Mouse (Mus musculus) heart, postnatal 25 days (tissue): ENCODE data around the gene Myof. TPM values are rescaled to one million over a fixed set of nuclear protein-coding genes. Genes with fewer than 3 reads are reported as not detected.

Source experiments
- DNase-seq: peaks from one replicate; pipeline ENCODE4 v3.0.0; 2022; ENCODE audit warnings: low spot score
- intact Hi-C: fragments of 180-260 bp; cut with DNase I; formaldehyde crosslinking; loops from one replicate; pipeline ENCODE4 v1.15.1; 2025
- total RNA-seq, 2 experiments: library from RNA; stranded (reverse); gene quantifications; 2 replicates each; pipeline ENCODE4 v1.2.3; 2021

Gene Myof
- total RNA-seq, 2 experiments from 2014 or later: 9.5 to 10.3 TPM

DNA sequence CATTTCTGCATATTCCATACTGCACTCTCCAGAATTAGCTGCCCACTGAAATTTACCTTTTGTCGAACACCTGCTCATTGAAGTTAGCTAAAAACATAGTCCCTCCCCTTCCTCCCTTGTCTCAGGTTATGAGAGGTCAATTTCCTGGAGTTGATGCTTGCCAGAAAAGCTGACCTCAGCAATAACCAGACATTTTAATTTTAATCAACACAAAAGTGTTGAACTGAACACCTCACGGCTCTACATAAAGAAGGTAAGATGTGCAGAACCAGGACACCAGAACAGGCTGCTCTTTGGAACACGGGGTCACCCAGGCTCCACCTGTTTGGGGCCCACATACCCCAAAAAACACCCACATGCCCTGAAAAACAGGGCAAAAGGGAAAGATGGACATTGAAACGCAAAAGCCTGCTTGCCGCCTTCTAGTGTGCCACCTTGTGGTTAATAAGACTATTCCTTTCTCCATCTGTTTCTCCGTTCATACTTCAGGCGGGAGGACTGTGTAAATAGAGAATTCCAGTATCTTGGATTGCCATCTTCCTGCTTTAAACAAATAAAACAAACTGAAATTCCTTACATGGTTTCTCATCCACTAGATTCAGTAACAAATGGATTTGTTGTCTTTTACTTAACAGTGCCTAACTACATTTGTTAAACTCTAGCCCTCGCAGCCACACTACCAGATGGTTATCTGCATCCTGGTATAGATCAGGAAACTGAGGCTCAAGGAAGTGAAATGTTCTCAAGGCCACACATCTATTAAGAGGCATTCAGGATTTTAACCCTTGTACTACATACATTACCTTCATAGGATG, 10.1 kb upstream of the Myof start:
- no peak for DNase-seq
- intact Hi-C loops: loop anchor here (10.0 kb wide), 1 partner anchor 301 kb away; no protein-coding TSS in a partner anchor

DNA sequence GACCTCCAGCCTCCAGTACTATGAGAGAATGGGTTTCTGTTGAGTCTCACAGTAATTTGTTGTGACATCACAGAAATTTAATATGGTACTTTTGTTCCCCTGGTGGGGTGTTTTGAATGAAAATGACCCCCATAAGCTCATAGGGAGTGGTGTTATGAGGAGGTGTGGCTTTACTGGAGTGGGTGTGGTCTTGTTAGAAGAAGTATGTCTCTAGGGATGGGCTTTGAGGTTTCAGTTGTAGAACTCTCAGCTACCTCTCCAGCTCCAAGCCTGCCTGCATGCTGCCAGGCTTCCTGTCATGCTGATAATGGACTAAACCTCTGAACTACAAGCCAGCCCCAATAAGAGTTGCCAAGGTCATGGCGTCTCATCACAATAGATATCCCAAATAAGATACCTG, 6.3 kb upstream of the Myof start:
- intact Hi-C loops: loop anchor here (2.0 to 10.0 kb wide), 2 partner anchors 95 to 305 kb away; no protein-coding TSS in a partner anchor
- DNase-seq: no peak

DNA sequence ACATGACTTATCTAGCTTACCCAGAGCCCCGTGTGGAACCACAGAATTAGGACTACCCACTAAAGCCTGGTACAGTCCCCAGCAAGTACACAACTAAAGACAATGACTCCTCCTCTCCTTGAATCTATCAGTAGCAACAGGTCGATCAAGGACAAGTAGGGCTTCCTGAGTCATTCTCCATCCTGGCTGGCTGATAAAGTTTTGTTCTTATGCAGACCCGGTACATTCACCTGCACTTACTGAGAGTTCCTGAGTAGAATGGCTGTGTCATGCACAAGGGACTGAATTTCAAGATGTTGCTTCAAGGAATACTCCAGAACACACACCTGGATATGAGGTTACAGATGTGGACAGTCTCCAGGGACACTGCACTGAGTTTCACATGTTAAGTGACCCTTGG, 1.8 kb upstream of the Myof start:
- intact Hi-C loops: no loop called here
- DNase-seq: no peak

DNA sequence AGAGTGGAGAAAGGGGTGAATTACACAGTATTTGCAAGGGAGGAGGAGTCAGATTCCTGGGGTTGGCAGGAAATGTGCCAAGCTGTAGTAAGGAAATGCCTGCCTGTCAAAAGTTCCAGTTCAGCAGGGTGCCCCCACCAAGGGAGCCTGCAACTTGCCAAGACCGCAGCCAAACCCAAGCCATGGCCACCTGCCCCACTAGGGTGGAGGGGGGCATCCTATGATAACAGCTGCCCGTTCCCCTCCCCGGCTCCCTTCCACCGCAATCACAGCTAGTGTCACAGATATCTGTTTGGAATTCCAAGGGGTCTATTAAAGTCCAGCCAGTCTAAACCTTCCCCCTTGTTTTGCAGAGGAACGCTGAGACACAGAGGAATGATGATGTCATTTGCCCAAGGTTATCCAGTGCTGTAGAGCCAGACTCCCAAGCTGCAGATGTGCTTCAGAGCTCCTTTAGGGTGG, 1.1 kb downstream of the Myof start:
- peak; percentile 34 for DNase-seq
- intact Hi-C loops: loop anchor here (2.0 kb wide), 1 partner anchor 37 kb away; no protein-coding TSS in a partner anchor

DNA sequence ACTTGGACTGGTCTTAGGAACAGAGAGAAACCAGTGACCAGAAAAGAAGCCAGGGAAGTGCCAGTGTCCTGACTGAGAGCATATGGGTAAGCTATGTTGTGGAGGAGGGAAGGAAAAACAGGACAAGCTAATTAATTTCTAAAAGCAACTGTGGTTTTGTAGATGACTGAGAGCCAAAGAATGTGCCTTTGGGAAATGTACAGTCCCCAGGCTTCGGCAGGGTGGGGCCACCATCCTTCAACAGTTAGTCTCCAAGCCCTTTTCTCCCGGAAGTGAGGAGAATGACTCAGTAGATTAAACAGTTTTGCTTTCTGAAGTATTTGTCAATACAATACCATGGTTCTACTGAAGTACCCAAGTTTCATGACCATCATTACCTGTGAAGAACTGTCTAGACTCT, 5.1 kb downstream of the Myof start:
- intact Hi-C loops: no loop called here
- DNase-seq: no peak

DNA sequence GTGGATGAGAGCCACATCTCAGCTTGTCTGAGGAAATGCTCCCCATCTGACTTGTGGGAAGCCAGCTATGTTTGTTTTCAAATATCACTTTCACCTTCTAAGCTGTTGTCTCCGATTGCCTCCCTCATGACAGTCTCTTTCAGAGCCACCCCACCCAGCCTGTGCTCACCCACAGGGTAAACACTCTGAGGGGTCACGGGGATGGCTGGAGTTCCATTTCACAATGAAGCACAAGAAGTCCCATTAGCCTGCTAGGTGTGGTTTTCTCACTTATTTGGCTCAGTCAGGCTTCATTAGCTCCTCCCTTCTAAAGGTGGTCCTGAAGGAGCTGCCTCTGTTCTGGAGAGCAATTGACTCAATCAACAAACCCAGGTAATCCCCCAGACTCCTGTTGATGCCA, 7.6 kb downstream of the Myof start:
- intact Hi-C loops: no loop called here
- no peak for DNase-seq

DNA sequence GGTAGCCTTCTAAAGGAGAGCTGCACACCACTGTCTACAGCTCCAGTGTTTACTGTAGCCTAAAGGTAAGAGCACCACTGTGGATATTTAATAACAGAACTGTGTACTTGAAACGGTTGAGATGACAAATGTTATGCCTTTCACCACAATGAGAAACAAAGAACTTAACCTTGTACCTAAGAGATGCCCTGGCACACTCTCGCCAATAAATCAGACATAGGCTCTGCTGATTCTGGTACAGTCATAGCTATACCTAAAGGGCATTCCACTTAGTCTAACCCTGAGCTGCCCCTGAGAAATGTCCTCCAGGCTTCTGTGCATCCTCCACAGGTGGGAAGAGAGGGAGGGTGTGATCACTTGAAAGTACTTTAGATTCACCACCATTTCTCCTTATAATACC, 8.7 kb downstream of the Myof start:
- no peak for DNase-seq

DNA sequence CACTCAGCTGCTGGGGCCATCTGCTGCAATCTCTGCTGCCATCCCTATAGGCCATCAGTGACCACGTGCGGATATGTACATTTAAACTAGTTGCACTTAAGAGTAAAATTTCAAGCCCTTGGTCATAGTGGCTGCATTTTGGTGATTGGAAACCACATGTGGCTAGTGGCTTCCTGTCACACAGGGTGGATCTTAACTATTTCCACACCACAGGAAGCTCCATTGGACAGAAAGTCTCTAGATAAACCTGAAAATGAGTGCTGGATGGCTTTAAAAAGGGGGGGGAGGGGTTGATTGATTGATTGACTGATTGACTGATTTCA, 9.7 kb downstream of the Myof start:
- intact Hi-C loops: no loop called here
- DNase-seq: no peak

More for the DNA sequence above, 8.7 kb downstream of the Myof start:
- intact Hi-C loops: no loop called here

DNA sequence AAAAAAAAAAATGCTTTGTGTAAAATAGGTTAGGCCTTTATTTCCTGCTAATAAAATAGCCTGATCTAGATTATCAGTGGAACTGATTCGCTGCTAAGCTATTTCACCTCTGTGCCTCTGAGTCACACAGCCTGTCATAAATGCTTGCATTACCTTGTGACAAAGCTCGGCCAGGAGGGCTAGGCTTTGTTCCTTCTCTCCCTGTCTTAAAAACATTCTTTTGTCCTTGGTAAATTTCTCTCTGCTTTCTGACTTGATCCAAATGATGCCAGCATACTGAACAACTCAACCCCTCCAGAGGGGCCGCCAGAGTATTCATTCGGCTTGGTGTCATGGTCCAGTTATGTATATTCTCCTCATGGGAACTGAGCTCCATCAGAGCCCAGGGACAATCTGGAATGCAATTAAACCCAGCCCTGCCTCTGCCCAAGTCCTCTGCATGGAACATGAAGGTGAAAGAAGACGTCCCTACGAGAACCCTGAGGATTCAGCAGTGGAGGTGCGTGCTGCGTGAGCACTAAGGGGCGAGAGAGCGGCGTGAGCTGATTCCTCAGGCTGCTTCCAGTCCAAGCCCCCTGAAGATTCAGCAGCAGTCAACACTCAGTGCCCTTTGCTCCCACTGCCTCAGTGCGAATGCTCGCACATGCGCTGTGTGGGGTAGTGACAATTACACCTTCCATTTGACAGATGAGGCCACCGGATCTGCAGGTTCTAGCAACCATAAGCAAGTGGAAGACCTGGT, 10.2 kb downstream of the Myof start:
- intact Hi-C loops: no loop called here
- DNase-seq: no peak

DNA sequence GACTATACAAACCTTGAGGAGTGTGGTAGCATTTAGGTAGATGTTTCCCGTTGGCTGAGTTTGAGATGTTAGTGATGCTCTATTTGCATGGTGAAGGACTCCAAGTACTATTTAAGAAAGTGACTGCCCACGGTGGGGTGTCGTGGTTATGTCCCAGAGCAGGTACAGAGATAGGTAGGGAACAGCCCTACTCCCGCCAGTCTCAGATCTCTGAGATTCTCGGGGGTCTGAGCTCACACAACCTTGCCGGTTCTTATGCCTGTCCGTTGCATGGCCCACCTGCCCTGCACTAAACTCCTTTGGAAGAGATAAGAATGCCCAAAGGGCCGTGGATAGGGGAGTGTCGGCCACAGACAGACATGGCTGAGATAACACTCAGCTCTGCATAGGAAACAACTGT, 12.2 kb downstream of the Myof start:
- DNase-seq: no peak
- intact Hi-C loops: no loop called here

DNA sequence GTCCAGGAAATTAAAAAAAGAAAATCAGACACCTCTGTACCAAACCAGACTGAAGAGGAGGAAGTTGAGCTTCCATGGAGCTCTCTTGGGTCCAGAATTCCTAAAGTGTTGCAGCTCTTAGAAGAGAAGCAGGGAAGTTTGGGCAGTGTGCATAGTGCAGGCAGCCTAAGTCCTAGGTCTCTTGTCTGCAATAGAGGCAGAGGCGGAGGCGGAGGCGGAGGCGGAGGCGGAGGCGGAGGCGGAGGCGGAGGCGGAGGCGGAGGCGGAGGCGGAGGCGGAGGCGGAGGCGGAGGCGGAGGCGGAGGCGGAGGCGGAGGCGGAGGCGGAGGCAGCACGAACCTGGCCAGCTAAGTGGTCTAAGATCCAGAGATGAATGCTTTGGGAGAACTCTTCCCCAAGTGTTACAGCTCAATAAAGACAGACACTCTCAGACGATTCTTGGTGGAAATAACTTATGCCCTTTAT, 12.7 kb downstream of the Myof start:
- peak; percentile 19 for DNase-seq
- intact Hi-C loops: no loop called here

DNA sequence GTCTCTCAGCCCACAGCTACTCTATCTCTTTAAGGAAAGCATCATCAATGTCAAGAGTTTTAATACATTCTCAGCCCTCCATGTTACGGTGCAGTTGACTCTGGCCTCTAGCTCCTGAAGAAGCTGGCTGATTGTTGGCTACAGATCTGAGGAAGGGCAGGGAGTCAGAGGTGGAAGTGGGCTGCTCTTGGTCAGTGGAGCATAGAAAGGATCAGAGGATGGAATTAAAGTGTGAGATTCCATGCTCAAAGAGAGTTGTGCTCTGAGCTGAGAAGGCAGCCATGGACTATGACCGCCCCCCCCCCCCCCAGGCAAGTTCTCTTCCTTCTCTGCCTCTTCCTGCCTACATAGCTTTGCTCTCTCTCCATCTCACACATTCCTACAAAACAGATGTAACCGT, 13.5 kb downstream of the Myof start:
- intact Hi-C loops: no loop called here
- DNase-seq: no peak

DNA sequence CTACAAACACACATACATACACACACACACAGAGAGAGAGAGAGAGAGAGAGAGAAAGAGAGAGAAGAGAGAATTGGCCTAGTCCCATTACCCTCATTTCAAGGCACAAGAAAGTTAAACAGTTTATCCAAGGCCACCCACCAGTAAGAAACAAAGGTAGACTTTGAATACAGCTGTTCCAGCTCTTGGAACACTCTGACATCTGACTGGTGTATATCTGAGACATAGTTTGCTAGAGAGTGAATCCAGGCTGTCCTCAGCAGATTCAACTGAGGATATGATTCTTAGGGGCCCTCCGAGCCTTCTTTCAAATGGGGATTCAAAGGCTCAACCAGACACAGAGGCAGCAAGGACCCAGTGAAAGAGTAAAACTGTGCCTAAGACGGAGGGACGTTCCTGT, 14.1 kb downstream of the Myof start:
- intact Hi-C loops: no loop called here
- no peak for DNase-seq

DNA sequence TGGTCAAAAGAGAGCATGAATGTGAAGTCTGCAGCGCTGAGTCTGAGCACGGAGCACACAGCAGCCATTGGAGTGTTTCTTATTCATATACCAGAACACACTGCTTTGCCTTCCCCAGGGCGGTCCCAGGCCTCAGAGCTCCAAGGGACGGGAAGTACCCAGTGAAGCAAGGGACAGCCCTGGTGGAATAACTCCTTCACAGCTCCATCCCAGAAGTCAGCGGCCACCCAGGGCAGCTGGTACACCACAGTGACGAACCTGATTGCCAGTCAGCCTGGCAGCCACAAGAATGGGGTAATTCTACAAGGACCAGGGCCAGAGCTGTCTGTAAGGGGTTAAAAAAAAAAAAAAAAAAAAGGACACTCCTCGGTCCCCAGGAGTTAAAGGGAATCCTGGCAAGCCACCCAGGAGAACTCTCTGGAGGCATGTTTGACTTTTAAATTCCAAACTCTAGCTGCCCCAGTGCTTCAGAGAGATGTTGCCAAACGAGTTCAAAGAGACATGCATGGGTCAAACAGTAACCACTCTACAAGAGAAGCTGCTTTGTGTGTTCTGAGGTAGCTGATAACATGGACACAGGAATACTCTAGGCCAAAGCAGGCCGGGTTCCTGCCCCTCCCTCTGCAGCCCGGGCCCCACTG, 15.4 kb downstream of the Myof start:
- peak; percentile 24 for DNase-seq
- intact Hi-C loops: no loop called here

DNA sequence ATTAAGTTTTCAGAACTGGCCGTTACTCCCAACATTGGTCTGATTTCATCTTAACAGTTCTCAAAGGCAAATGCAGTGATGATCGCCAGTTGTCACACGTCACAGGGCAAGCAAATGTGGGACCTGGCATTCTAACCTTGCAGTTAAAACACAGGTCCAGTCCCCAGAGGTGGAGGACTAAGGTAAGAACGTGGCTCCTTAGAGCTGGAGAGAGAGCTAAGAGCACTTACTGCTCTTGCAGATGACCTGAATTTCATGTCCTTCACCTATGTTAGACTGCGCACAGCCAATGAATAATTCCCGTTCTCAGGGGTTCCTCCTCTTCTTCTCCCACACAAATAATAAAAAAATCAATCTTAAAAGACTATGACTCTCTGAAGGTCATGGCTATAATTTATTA, 16.0 kb downstream of the Myof start:
- no peak for DNase-seq
- intact Hi-C loops: no loop called here

DNA sequence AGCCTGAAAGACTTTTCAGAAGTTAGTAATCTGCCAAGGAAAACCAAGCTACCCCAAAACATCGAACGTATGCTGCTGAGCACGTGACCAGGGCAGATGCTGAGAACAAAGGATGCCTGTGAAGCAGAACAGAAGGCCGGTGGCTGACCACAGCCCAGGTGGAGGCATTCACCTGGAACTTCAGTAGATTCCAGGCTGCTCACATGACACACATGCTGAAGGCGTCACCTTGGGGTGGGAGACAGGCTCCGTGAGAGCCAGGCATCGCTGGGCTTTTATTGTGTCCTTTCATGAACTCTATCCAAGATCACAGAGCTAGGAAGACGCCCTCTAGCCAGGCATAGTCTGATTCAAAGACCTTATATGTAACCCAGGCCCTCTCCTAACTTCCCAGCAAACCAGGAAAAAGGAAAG, 17.2 kb downstream of the Myof start:
- no peak for DNase-seq
- intact Hi-C loops: no loop called here

DNA sequence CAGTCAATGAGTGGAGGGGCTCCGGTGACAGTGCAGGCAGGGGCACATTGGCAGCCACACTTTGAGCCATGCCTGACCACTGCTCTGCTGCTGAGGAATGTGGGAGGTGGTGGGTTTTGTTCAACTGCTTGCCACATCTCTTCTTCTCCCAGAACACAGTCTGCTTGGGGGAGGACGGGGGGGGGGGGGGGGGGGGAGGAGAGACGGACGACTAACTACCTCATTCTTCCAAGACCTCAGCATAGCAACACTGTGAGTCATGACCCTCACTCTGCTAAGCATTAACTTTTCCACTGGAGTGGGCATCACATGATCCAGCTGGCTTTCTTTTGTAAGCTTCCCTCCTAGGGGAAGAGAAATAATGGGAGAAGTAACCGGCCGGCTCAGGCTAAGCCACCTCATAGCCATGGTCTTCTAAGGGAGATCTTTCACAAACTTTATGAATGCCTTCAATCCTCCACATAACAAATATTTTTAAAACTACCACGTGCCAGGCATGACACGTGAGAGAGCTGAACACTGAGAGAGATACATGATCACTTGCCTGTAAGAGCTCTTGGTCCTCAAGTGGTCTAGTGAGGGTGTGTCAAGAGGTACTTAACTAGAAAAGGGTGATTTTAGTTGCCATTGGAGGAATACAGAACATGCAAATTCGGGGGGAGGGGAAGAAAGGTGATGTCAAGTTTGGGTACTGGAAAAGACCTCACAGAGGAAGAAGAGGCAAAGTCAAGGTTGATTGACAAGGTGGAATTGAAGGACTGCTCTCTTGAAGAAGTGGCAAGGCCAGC, 17.9 kb downstream of the Myof start:
- intact Hi-C loops: no loop called here
- peak; percentile 37 for DNase-seq

DNA sequence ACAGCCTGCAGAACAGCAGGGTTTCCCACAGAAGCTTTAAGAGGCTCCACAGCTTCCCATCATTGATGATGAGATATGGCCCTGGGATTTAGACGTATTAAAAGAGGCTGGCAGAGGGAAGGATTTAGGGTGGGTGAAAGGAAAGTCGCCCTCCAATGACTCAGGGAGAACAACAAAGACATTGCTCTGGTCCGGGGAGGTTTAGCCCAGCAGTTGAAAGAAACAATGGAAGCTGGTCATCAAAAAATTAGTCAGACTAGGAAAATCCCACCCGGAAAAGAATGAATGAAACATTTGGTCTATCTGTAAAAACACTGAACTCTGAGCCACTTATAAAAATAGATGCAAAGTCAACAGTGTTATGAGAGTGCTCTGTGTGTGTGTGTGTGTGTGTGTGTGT, 19.8 kb downstream of the Myof start:
- DNase-seq: no peak

DNA sequence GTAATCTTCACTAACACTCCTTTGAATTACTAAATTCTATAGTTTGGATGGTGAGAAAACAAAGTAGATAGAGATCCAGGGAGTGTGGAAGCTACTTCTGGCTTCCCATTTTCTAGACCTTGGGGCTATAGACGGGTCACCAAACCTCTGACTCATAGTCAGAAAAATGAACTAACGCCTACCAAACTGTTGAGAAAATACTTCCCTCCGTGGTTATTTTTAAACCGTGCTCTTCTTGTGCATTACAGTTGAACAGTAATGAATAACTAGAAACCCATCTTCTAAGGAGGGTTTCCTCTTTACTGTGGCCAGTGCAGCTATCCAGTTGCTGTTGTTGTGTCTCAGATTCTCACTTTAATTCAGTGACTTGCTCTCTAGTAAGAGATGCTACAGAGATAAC, 20.7 kb downstream of the Myof start:
- intact Hi-C loops: no loop called here
- DNase-seq: no peak

More for the DNA sequence above, 19.8 kb downstream of the Myof start:
- intact Hi-C loops: no loop called here

DNA sequence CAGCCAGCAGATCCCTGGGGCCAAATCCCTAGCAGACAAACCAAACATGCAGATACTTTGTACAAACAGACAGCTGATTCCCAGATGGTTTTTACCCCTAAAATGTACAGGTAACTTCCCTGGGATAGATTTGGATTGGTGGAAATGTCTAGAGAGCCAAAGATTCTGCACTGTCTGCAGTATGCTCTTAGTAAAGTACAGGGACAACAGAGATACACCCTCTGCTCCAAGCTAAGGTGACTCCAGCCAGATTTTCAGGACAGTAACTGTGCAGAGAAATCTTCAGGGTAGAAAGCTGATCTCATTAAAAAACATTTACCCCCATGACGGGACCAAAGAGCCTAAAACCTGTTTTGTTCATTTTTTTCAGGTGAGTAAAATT, 27.5 kb downstream of the Myof start:
- no peak for DNase-seq
- intact Hi-C loops: no loop called here
